Mouse (Mus musculus) embryo, embryonic 11 days (tissue): ENCODE measurements at regions not wholly inside any gene's neighbourhood (a gene's known extent, or its start where the extent isn't known, plus 50 kb on each side); places are given as distances from the start of the nearest gene placed in this dataset.

Experiments used
- DNase-seq: peaks from one replicate; pipeline ENCODE4 v3.0.0-alpha.2; 2015

DNA sequence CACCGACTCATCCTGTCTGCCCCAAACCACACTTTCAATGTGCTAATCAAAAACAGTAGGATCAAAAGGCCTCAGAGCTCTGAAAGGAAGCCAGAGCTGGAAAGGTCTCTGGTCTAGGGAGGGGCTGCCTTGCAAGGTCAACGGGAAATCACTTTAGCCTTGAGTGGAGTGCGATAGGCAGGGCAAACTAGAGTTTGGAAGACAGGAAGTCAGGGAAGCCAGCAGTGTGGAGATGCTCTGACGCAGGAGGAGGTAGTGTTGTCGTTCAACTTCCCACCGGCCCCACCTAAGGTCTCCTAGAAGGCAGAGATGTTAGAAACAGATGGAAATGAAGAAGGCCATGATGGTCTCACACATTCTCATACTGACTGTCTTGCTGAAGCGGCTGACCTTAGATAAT is 52.0 kb upstream of the Trp53i11 start:
- DNase-seq: no peak

DNA sequence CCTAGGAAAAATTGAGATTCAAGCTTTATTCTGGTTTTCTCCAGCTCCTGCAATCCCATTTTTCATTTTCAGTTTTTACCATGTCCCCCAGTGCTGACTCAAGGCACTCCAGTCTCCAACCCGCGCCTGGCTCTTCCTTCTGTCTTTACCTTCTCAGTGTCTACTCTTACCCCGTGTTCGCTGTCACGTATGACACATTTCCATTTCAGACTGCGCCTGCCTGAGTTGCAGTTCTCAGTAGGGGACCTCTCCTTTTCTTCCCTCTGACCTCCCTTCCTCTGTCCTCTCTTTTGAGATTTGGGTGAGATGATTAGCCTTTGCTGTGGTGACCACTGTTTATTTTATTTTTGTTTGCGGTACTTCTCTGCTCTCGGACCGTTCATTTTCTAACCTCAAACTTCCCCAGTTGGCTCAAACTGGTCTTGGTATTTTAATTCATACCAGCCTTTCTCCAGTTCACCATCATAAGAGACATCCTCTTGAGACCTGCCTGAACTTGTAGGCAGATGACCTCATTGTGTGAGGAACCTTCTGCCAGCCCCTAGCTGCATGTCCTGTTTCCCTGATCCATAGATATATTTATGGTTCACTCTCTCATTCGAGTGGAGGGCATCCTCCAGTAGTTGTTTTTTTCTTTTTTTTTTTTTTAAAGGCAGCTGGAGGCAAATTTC is 53.9 kb upstream of the Trp53i11 start:
- no peak for DNase-seq

DNA sequence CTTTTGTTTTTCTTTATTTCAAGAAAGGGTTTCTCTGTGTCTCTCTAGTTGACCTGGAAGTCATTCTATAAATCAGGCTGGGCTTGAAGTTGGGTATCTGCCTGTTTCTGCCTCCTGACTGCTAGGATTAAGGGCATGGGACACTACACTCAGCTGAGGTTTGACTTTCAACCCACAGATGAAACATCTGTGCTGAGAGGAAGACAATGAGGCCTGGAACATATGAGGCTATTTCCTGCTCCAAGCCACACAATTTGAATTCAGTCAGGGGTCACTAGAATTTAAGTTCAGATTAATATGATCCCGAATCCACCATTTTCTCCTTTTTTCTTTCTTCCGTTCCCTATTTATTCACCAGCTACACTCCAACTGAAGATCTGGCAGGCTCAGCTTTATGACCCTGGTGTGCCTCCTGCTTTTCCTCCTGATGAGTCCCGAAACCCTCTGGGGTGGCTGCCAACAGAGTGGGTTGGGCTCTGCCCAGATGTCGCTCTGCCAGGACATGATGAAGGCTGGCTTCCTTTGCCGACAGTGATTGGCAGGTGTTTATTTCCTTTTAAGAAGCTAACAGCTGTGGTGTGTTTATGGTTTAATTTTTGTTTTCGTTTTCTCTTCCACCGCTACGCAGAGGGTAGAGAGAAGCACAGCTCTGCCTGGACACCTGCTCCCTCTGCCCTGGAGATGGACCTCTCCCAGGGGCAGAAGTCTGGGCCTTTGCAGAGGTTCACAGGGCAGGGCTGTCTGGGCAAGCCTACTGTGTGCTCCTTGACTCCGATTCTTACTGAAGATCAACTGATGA is 55.3 kb upstream of the Trp53i11 start:
- no peak for DNase-seq

DNA sequence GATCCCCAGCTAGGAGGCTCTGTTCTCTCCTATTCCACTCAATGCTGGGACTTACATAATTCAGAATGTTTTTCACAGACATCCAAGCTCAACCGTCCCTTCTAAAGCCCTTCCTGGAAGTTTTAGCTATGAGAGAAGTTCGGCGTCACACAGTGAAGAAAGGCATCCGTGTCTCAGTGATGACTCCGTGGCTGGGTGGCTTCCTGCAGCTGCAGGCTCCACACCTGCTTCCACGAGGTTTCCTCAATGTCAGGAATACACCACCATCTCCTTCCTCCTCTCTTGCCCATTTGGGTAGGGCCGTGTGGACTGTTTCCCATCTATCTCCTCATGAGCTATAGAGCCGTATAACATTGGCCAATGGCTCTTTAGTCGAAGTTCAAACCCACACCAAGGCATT is 56.1 kb upstream of the Trp53i11 start:
- DNase-seq: no peak

DNA sequence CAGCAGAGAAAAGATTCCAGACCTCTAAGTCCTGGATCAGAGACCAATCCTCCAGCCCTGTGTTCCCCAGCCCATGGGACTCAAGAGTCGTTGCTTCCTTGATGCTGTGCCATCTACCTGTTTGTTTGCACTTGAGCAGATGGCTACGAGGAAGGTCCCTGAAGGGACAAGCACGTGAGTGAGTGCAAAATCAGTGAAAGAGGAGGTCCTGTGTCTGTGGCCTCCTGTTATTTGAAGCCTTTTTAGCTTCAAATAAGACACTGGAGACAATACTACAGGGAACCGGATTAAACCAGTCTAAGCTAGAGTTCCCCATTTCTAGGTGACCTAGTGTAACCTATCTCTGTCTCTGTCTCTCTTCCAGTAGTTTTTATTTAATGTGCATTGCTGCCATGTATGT is 58.2 kb upstream of the Trp53i11 start:
- no peak for DNase-seq

DNA sequence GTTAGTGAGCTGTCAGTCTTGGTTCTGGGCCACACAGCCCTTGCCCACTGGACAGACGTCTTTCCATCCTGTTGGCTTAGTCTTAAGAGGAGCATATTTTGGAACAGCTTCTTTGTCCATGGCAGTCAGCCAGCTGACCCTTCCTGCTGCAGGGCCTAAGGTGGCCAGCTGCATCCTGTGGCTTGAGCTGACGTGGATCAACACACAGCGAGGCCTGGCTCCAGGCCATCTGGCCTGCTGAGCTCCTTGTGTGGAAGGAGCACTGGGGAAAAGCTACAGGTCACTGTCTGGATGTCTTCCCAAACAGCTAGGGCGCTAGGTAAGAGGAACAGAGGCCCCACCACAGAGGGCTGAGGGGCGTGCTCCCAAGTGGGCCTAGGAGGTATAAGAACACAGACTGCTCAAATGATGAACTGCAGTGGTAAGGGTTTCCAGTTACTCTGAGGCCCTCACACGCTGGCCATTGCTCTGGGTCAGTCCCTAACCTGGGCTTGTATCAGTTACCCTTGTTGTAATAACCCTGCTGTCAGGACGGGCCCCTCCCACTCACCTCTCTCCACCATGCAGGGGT is 60.7 kb upstream of the Trp53i11 start:
- DNase-seq: peak; percentile 52

DNA sequence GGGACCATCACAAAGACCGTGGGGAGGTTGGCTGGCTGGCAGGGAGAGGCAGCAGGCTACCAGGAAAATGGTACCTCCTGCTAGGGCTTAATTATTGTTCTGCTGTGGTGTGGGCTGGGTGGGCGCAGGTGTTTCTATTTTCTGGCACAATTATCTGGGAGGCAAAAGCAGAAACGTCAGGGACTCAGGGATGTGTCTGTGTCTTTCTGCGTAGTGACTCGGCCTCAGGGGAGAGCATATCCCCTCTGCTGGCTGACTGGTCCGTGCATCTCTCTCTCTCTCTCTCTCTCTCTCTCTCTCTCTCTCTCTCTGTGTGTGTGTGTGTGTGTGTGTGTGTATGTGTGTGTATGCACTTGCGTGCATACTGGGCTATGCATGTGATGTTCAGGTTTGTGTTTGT is 61.2 kb upstream of the Trp53i11 start:
- DNase-seq: no peak

DNA sequence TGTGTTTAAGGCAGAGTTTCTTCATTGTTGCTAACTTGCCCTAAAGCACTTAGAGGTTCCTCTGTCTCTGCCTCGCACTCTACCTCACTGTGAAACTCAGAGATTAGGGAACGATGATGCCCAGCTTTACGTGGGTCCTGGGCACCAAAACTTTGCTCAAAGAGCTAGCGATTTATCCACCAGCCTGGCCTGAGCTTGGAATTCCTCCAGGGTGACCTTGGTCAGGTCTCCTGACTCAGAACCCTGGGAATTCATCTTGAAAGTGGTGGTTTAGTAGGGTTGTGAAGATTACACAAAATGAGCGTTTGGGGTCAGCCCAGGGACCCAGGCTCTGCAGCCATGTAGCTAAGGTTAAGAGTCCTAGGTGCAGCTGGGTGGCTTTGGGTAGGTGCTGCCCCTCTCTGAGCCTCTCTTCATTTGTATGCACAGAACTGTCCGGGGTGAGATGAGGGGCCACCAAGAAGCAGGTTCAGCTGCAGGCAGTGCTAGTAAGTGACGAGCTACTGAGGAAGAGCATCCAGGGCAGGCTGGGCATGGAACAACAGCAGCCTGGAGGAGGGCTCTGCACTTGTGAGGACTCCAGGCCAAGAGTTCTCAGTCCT is 62.4 kb upstream of the Trp53i11 start:
- DNase-seq: no peak

DNA sequence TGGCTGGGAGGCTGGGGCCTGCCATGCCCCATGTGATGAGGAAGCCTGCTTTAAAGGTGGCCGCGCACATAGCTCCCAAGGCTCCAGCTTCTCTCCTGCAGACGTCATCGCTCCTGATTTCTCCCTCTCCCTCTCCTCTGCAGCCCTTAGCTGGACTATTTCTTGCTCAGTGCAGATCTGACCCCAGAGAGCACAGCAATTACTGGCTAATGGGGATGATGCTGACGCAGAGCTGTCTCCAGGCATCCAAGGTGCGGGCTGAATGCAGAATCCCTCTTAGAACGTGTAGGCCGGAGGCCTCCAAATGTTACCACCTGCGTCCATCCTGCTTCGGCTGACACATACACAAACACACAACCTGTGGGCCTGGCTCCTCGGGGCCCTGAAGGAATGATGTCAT is 63.5 kb upstream of the Trp53i11 start:
- DNase-seq: no peak

DNA sequence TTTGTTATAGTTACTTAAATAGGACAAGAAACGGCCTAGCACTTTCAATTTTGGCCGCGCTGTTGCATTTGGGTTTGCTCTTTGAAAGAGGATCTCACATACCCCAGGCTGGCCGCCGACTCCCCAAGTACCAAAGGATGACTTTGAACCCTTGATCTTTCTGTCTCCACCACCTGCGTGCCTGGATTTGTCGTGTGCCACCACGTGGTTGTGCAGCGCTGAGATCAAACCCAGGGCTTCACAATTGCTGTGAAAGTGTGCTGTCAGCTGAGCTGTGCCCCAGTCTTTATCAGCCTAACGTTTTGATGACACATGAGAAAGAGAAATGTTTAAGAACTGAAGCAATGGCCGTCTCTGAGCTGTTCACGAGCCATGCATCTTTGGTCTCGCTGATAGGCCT is 67.0 kb upstream of the Trp53i11 start:
- no peak for DNase-seq

DNA sequence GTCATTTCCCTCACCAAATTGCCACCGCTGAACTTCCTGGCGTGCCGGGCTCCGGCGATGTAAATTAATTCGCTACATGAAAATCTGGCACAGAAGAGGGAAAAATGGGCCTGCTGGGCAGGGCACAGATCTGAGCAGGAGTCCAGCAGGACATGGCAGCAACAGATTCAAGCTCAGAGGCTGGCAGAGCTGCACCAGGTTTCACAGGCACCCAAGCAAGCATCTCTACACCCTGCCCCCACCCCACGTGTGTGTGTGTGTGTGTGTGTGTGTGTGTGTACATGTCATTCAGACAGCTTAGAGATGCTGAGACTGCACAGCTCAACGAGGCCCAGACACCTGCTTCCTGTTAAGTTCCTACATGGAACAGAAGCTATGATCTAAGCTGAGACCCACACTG is 68.3 kb upstream of the Trp53i11 start:
- DNase-seq: no peak

DNA sequence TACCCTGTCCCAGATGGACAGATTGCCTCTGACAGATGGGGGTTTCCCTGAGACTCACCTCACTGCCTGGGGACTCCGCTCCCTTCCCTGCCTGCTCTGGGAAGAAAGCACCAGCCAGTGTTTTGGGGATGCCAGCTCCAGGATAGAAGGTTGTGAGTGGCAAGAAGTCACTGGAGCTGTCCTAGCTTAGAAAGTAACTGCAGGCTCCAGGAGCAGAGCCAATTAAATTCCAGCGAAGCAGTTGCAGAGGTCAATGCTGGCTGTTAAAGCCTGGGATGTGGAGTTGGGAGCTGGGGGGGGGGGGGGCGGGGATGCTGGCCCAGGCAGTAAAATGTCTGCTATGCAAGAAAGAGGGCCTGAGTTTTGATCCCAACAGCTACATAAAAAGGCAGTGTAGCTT is 69.3 kb upstream of the Prdm11 start:
- no peak for DNase-seq

DNA sequence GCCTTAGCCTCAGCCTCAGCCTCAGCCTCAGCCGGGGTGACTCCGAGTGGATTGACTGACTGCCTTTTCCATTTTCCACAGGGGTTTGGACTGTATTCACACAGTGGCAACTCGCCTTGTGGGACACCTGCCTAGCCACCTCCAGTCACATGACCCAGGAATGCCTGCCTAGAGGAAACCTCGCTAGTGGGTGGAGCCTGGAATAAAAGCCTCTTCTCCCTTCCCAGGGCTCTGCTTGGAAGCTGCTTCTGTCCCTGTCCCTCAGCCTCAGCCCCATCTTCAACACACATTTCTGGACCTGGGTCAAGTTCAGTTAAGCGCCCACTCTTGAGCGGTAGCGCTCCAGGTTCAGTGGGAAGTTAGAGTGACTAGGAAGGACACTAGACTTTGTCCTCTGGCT is 68.0 kb upstream of the Prdm11 start:
- no peak for DNase-seq

DNA sequence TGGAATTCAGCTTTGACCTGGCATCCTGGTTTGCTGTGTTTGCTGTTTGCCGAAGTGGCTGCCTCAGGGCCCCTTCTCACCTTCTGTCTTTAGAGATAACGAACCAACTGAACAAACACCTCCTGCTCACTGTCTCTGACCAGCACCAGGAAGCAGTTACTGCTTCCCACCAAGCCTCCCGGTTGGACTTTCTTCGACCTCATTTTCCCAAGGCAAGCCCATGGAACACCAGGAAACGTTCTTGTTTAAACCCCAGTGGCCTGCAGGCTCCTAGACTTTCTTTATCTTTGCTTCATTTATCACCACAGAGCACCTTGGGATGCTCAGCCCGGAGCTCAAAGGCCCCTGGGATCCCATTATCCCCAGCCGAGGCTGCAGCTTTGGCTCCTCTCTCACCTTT is 66.4 kb upstream of the Prdm11 start:
- DNase-seq: no peak

DNA sequence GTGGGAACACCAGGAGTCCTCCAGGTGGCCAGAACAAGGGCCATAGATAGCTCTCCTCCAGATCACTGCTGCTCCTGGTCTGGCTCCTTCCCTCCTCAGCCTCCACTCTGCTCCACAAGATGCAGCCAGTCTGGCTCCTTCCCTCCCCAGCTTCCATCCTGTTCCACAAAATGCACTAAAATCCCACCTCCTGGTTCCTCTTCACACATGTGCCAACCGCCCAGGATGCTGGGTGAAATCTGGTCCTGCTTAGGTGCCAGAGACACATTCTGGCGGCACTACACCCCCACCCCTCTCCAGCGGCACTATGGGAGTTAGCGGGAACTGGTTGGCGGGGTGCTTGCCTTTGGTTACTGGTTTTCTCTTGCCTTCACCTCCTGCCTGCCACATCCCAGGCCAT is 64.9 kb upstream of the Prdm11 start:
- DNase-seq: no peak

DNA sequence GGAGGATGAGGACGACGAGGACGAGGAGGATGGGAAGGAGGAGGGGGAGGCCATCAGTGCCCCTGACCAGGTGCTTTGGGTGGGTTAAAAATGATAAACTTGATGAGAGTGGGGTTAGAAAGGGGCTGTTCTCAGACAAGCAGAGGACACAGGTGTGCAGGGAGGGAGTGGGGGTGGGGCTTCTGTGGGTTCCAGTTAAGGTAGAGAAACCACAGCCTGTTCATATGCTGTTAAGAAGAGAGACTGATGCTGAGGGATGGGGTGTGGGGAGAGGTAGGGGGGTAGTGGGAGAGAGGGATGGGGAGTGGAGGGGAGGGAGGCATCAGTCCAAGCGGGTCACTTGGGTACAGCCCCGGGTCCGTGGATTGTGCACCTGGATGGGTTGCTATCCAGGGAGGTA is 60.6 kb upstream of the Prdm11 start:
- DNase-seq: no peak

DNA sequence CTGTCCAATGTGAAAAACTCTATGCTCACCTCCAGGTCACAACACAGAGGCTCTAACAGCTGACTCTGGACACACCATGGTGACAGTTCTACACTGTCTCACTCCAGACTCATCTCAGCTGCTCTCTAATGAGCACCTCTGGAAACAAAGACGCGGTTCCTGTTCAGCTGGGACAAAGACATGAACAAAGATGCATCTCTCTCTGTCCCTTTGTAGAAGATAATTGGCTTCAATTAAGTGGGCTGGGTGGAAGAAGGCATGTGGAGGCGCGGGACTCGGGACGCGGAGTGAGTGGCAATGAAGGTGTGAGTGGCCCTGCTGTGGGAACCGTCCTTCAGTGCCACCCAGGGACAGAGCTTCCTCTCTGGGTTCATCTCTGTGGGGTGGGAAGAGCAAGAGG is 56.0 kb upstream of the Prdm11 start:
- DNase-seq: no peak

DNA sequence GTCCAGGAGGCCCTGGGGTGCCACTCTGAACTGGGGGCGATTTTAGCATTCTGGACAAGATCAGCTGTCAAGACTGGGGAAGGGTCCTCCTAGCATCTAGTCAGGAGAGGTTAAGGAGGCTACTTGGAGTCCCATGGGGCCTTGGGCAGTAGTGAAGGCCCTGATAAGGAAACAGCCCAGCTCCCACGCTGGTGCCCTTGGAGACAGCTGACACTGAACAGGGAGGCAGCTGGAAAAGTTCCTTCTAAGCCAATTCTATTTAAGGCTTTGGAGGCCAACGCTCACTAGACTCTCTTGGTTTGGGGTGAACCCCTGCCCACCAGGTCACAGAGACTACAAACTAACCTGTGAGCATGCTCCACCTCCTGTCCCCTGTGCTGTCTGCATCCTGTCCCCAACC is 53.8 kb upstream of the Prdm11 start:
- DNase-seq: no peak

DNA sequence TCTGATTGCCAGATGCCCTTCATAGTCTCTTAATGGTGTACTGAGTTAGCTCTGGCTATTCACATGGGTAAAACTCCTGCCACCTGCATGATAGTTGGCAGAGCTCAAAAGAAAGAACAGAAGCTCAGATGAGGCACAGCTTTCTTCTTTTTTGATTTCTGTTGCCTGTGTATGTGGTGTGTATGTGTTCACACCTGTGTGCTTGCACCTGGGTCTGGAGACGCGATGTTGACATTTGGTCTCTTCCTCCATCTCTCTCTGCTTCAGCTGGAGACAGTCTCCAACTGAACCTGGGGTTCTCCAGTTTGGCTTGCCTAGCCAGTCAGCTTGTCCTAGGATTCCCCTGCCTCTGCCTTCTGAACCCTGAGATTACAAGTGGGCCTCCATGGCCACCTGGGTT is 51.0 kb upstream of the Prdm11 start:
- DNase-seq: no peak

DNA sequence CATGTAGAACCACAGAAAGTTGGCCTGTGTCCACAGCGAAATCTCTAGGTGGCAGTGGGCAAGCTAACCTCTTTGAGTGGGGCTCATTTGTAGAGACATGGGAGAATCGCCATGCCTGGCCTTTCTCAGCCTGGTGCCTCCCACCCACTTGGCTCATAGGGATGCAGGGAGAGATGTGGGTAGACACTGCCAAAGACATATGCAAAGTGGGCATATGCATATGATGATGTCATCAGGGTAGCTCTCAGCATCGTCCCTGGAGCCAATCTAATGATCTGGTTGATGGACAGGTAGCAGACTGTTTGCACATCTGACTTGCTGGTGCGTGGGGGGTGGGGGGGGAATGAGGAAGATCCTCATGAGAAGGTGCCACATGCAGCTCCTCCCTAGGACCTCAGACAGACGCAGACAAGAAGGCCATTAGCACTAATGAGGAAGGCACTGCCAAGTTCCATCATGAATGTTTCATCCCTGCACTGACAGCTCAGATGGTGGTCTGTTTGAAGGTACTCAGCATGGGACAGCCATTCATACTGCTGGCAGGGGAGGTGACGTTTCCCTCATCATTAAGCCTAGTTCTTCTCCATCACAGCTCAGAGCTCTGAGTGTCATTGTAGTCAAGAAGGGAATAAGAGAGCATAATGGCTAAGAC is 50.2 kb upstream of the Prdm11 start:
- DNase-seq: no peak
